22 mouse cellular contexts compared by ENCODE assay signal in genomic region chr3:94852215-94852614, GRCm38 (mm10). TPM values are rescaled to one million over a fixed set of nuclear protein-coding genes. Genes with fewer than 3 reads are reported as not detected.
DNase-seq lines count a peak whose midpoint lies in the region; ATAC-seq lines count a peak whose summit lies in the region.
"Had no signal": no experiment of that assay in that cellular context is flagged by ENCODE, and none has a peak within 500 bp of the region (broad histone marks: within the 10 kb centered on the region; RNA-seq: fewer than 3 reads in every experiment).

No protein-coding gene starts in this region.

- peaks cover 10% of the 10 kb centered on the region for H3K36me3 ChIP-seq in midbrain, embryonic 11.5 days (ENCODE audit: control insufficient read depth, insufficient read depth, low read length)

- ATAC-seq in CD4-positive, CD25-positive, alpha-beta regulatory T cell, adult 4 months: peak; percentile 56
- ATAC-seq in inflammation-experienced regulatory T-cells, adult 6 months: peak; percentile 42
- ATAC-seq in midbrain, embryonic 11.5 days (ENCODE audit: low FRiP score): no peak
- ATAC-seq: forebrain, embryonic 16.5 days; hindbrain, postnatal 0 days; intestine, embryonic 16.5 days had no signal

- no peak overlapping the region for H3K4me3 ChIP-seq in midbrain, embryonic 11.5 days (ENCODE audit: low read depth, low read length)
- H3K4me3 ChIP-seq: embryonic facial prominence, embryonic 12.5 days; forebrain, embryonic 12.5 days; heart, embryonic 15.5 days; hindbrain, embryonic 13.5 days had no signal

- DNase-seq in heart, adult 11 months: peak; percentile 30
- no peak for DNase-seq in heart, adult 9 months (ENCODE audit: low spot score in 2 of 2)
- peak; percentile 28 for DNase-seq in 416B (ENCODE audit: low read depth)
- DNase-seq in urinary bladder, postnatal 36 days (ENCODE audit: low spot score in 2 of 2): no peak
- no peak for DNase-seq in midbrain, embryonic 11.5 days (ENCODE audit: low spot score, missing footprints)
- DNase-seq: adrenal gland, adult 8-10 months; cerebellum, adult 11 months; cerebellum, adult 8-10 months; cerebellum, postnatal 14 days; embryo, embryonic 11 days; gastrocnemius, postnatal 10 days; heart, postnatal 14 days had no signal

- H3K27ac ChIP-seq in midbrain, embryonic 11.5 days (ENCODE audit: low read depth, low read length): no peak overlapping the region
- H3K27ac ChIP-seq: embryonic facial prominence, embryonic 12.5 days; forebrain, embryonic 12.5 days; heart, embryonic 15.5 days; hindbrain, embryonic 13.5 days; hindbrain, postnatal 0 days had no signal

- WGBS in midbrain, embryonic 11.5 days: 91% methylated on average over 3 of the region's 3 CpGs

- H3K27me3 ChIP-seq in midbrain, embryonic 11.5 days (ENCODE audit: control insufficient read depth, insufficient read depth, low read length): no peaks in the 10 kb centered on the region
- H3K27me3 ChIP-seq: embryonic facial prominence, embryonic 12.5 days; forebrain, embryonic 12.5 days; heart, embryonic 15.5 days; hindbrain, embryonic 13.5 days had no signal

- H3K4me1 ChIP-seq in midbrain, embryonic 11.5 days (ENCODE audit: control insufficient read depth, insufficient read depth, low read length): no peaks in the 10 kb centered on the region
- H3K4me1 ChIP-seq: embryonic facial prominence, embryonic 12.5 days had no signal

- H3K9ac ChIP-seq in midbrain, embryonic 11.5 days (ENCODE audit: low read length): no peak overlapping the region
- H3K9ac ChIP-seq: embryonic facial prominence, embryonic 12.5 days; forebrain, embryonic 12.5 days; hindbrain, embryonic 13.5 days had no signal

- no peak overlapping the region for H3K4me2 ChIP-seq in midbrain, embryonic 11.5 days
- H3K4me2 ChIP-seq: embryonic facial prominence, embryonic 12.5 days; forebrain, embryonic 12.5 days; heart, embryonic 11.5 days; heart, embryonic 15.5 days; hindbrain, embryonic 13.5 days had no signal

- H3K9me3 ChIP-seq in midbrain, embryonic 11.5 days (ENCODE audit: control insufficient read depth, low read length): no peaks in the 10 kb centered on the region
- H3K9me3 ChIP-seq: embryonic facial prominence, embryonic 12.5 days; forebrain, embryonic 12.5 days; heart, embryonic 15.5 days; hindbrain, embryonic 13.5 days had no signal

RNA-seq across cellular contexts. Expression of gene Pogz, which starts 14.8 kb away (rescaled TPM):
- 10 to 100 TPM; 21.3 to 22.0 TPM for polyA plus RNA-seq in CD4-positive, CD25-positive, alpha-beta regulatory T cell, adult 4 months (2017; shearing (Covaris generic))
- polyA plus RNA-seq in inflammation-experienced regulatory T-cells, adult 6 months (2017; shearing (Covaris generic)): 10 to 100 TPM in 2 of 3 experiments, 1 to 10 TPM in 1; 9.4 to 20.5 (median 15.2) TPM
- 24.1 and 24.2 TPM in 2 replicates for polyA plus RNA-seq in midbrain, embryonic 11.5 days (2014; fragmentation: Nextera tagmentation; extraction: Ambion mirVana)

RNA-seq across cellular contexts. Expression of gene Psmb4, which starts 34.5 kb away (rescaled TPM):
- polyA plus RNA-seq in CD4-positive, CD25-positive, alpha-beta regulatory T cell, adult 4 months (2017; shearing (Covaris generic)): 100 to 1,000 TPM; 114 to 155 TPM
- polyA plus RNA-seq in inflammation-experienced regulatory T-cells, adult 6 months (2017; shearing (Covaris generic)): 100 to 1,000 TPM; 120 to 202 (median 164) TPM
- 339 and 371 TPM in 2 replicates for polyA plus RNA-seq in midbrain, embryonic 11.5 days (2014; fragmentation: Nextera tagmentation; extraction: Ambion mirVana)

Comparison
In these comparisons a context has a peak if more than half of its experiments do, and no peak if none do; other contexts are left out.
1. DNase-seq: peak in heart, adult 11 months (single experiment) and 416B (single experiment); none in heart, adult 9 months (0 of 2), urinary bladder, postnatal 36 days (0 of 2) and midbrain, embryonic 11.5 days (single experiment).